Comparison of ENCODE assay signal across 9 mouse cellular contexts in the genomic region with DNA sequence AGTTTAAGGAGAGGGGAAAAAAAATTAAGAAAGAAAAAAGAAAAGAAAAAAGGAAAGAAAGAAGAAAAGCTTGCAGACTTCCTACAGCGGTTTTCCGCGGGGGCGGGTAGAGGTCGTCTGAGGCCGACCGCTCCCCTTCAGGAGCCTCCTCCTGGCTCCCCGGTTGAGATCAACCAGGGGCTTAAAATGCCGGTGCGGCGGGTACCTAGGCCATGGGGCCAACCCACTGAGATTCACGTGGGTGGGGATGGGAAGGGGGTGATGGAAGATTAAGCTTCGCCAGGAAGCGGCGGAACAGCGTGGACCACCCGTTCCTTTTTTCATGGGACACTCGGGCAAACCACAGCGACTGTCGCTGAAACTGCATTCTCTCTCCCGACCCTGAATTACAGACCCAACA. TPM values are rescaled to one million over a fixed set of nuclear protein-coding genes. Genes with fewer than 3 reads are reported as not detected.
DNase-seq lines count a peak whose midpoint lies in the region; ATAC-seq and TF ChIP-seq lines count a peak whose summit lies in the region.
"Had no signal": no experiment of that assay in that cellular context is flagged by ENCODE, and none has a peak within 500 bp of the region (broad histone marks: within the 10 kb centered on the region; RNA-seq: fewer than 3 reads in every experiment).

No protein-coding gene starts in this region.

- peak overlapping the region; percentile 89 for H3K4me2 ChIP-seq in hindbrain, embryonic 14.5 days (replicated peaks)
- peak overlapping the region; percentile 100 for H3K4me2 ChIP-seq in midbrain, postnatal 0 days (ENCODE audit: low read depth, low read length, poor library complexity, severe bottlenecking)

- H3K9ac ChIP-seq in hindbrain, embryonic 14.5 days: peak overlapping the region; percentile 78
- H3K9ac ChIP-seq in midbrain, postnatal 0 days (replicated peaks; ENCODE audit: low read length, poor library complexity, severe bottlenecking): 0 out of 2 replicates have a peak overlapping the region, but pooled peaks have one; percentile 33

- ATAC-seq in hindbrain, embryonic 14.5 days (ENCODE audit: low FRiP score): no peak
- no peak for ATAC-seq in midbrain, postnatal 0 days (ENCODE audit: low FRiP score)
- ATAC-seq in monocyte, adult 5-6 weeks (replicated peaks; ENCODE audit: insufficient number of reproducible peaks, low FRiP score, low TSS enrichment, poor library complexity, severe bottlenecking): no peak

- no peaks in the 10 kb centered on the region for H3K36me3 ChIP-seq in hindbrain, embryonic 14.5 days (replicated peaks; ENCODE audit: control insufficient read depth, insufficient read depth)
- H3K36me3 ChIP-seq in midbrain, postnatal 0 days (ENCODE audit: insufficient read depth, low read length): no peaks in the 10 kb centered on the region

- under 1% methylated on average over 21 of the region's 21 CpGs for WGBS in hindbrain, embryonic 14.5 days
- WGBS in midbrain, postnatal 0 days: 2% methylated on average over 21 of the region's 21 CpGs

- no peaks in the 10 kb centered on the region for H3K9me3 ChIP-seq in hindbrain, embryonic 14.5 days (ENCODE audit: control insufficient read depth, low read length)
- no peaks in the 10 kb centered on the region for H3K9me3 ChIP-seq in midbrain, postnatal 0 days (ENCODE audit: low read length)

- no peak for TF ChIP-seq CTCF in gastrocnemius, adult 2 months (IDR thresholded peaks at IDR 0.05)
- no peak for TF ChIP-seq CTCF in midbrain, postnatal 0 days (IDR thresholded peaks at IDR 0.05)

- H3K4me1 ChIP-seq in hindbrain, embryonic 14.5 days (replicated peaks; ENCODE audit: control insufficient read depth, insufficient read depth, low read length): peaks cover 26% of the 10 kb centered on the region
- peaks cover 5% of the 10 kb centered on the region for H3K4me1 ChIP-seq in midbrain, postnatal 0 days (ENCODE audit: insufficient read depth, low read length)

- H3K4me3 ChIP-seq in gastrocnemius, adult 2 months: peak overlapping the region; percentile 97
- H3K4me3 ChIP-seq in hindbrain, embryonic 14.5 days (replicated peaks; ENCODE audit: low read length): peak overlapping the region; percentile 77
- peak overlapping the region; percentile 86 for H3K4me3 ChIP-seq in midbrain, postnatal 0 days (ENCODE audit: low read depth, low read length)

- peaks cover 52% of the 10 kb centered on the region for H3K27me3 ChIP-seq in hindbrain, embryonic 14.5 days (ENCODE audit: control insufficient read depth, insufficient read depth, low read length)
- H3K27me3 ChIP-seq in midbrain, postnatal 0 days (ENCODE audit: insufficient read depth, low read length): peaks cover 10% of the 10 kb centered on the region; the same call in 1 of the 2 replicates

- no peak overlapping the region for H3K27ac ChIP-seq in gastrocnemius, adult 2 months
- H3K27ac ChIP-seq in hindbrain, embryonic 14.5 days: no peak overlapping the region
- H3K27ac ChIP-seq in midbrain, postnatal 0 days (ENCODE audit: low read depth, low read length): no peak overlapping the region

- no peak for DNase-seq in gastrocnemius, adult 2 months
- DNase-seq in gastrocnemius, postnatal 4 days (ENCODE audit: low spot score in 2 of 2): no peak
- DNase-seq in T-cell, adult 2 months (ENCODE audit: low spot score): peak; percentile 12
- DNase-seq in hindbrain, embryonic 14.5 days (ENCODE audit: low spot score): no peak
- no peak for DNase-seq in midbrain, postnatal 0 days (ENCODE audit: low spot score)
- no peak for DNase-seq in gastrocnemius, adult 18-20 months (ENCODE audit: low spot score)
- no peak for DNase-seq in urinary bladder, postnatal 25 days (ENCODE audit: low spot score)
- DNase-seq: embryo, embryonic 11 days had no signal

- intact Hi-C loops in gastrocnemius, adult 2 months (cut with DNase I): loop anchor here (5.0 kb wide), 1 partner anchor 50 kb away; no protein-coding TSS in a partner anchor

RNA-seq across cellular contexts. Expression of a gene that starts 2.3 kb away (rescaled TPM):
- 1 to 10 TPM; 7.3 to 7.9 TPM for total RNA-seq in gastrocnemius, adult 2 months (2021)
- total RNA-seq in gastrocnemius, postnatal 4 days (2021): 10 to 100 TPM; 18.9 to 22.3 TPM
- 34.3 and 35.1 TPM in 2 replicates for polyA plus RNA-seq in hindbrain, embryonic 14.5 days (2014; fragmentation: Nextera tagmentation; extraction: Ambion mirVana)
- 129 and 200 TPM in 2 replicates for total RNA-seq in midbrain, postnatal 0 days (2014; rRNA removed)
- 50.8 and 55.4 TPM in 2 replicates for polyA plus RNA-seq in midbrain, postnatal 0 days (2015; fragmentation: Nextera tagmentation; extraction: Ambion mirVana)
- 3.1 to 10.1 TPM (median 9.1 TPM) in 3 replicates for total RNA-seq in monocyte, adult 5-6 weeks (2017)
- total RNA-seq in gastrocnemius, adult 18-20 months (2021): 1 to 10 TPM; 7.5 TPM
